Comparison of ENCODE assay signal across 8 mouse cellular contexts in genomic region chr16:18066060-18067009, GRCm38 (mm10). TPM values are rescaled to one million over a fixed set of nuclear protein-coding genes. Genes with fewer than 3 reads are reported as not detected.
DNase-seq lines count a peak whose midpoint lies in the region; ATAC-seq and TF ChIP-seq lines count a peak whose summit lies in the region.

No protein-coding gene starts in this region.

- peak; percentile 99 for ATAC-seq in embryonic facial prominence, embryonic 14.5 days (ENCODE audit: low read depth)
- ATAC-seq in limb, embryonic 13.5 days (ENCODE audit: low FRiP score, low read depth), result peak; percentile 97
- peak; percentile 98 for ATAC-seq in midbrain, embryonic 15.5 days (replicated peaks)

- DNase-seq in A20 (ENCODE audit: low read depth, low spot score), result peak; percentile 94
- peak; percentile 97 for DNase-seq in embryonic facial prominence, embryonic 14.5 days (ENCODE audit: low spot score)
- DNase-seq in heart, adult 8-10 months (ENCODE audit: low spot score), result peak; percentile 87
- peak; percentile 93 for DNase-seq in kidney, adult 9 months
- DNase-seq in spleen, adult 18-20 months, result peak; percentile 82 to 93

- no peaks in the 10 kb centered on the region for H3K9me3 ChIP-seq in embryonic facial prominence, embryonic 14.5 days (ENCODE audit: control insufficient read depth, low read length)
- no peaks in the 10 kb centered on the region for H3K9me3 ChIP-seq in limb, embryonic 13.5 days
- no peaks in the 10 kb centered on the region for H3K9me3 ChIP-seq in midbrain, embryonic 15.5 days

- WGBS in bone marrow, adult 2 months, result under 1% methylated on average over 81 of the region's 81 CpGs
- under 1% methylated on average over 35 of the region's 81 CpGs for WGBS in embryonic facial prominence, embryonic 14.5 days
- under 1% methylated on average over 76 of the region's 81 CpGs for WGBS in limb, embryonic 13.5 days
- WGBS in midbrain, embryonic 15.5 days, result under 1% methylated on average over 74 of the region's 81 CpGs

- H3K27ac ChIP-seq in bone marrow, adult 2 months (ENCODE audit: control insufficient read depth, insufficient read depth, low read depth, low read length, poor library complexity), result no peak overlapping the region
- H3K27ac ChIP-seq in embryonic facial prominence, embryonic 14.5 days (replicated peaks; ENCODE audit: low read depth, low read length), result peak overlapping the region; percentile 90
- H3K27ac ChIP-seq in limb, embryonic 13.5 days, result peak overlapping the region; percentile 85; the same call in 1 of the 2 replicates
- H3K27ac ChIP-seq in midbrain, embryonic 15.5 days, result peak overlapping the region; percentile 97

- TF ChIP-seq CTCF in bone marrow, adult 2 months (IDR thresholded peaks at IDR 0.05; ENCODE audit: control insufficient read depth, insufficient read depth, low read length), result no peak

- H3K9ac ChIP-seq in embryonic facial prominence, embryonic 14.5 days (ENCODE audit: low read depth, low read length), result peak overlapping the region; percentile 94
- H3K9ac ChIP-seq in limb, embryonic 13.5 days, result peak overlapping the region; percentile 94
- H3K9ac ChIP-seq in midbrain, embryonic 15.5 days, result peak overlapping the region; percentile 91

- H3K36me3 ChIP-seq in embryonic facial prominence, embryonic 14.5 days (ENCODE audit: control insufficient read depth, insufficient read depth, low read length), result peaks cover 32% of the 10 kb centered on the region
- H3K36me3 ChIP-seq in limb, embryonic 13.5 days, result peaks cover 36% of the 10 kb centered on the region
- H3K36me3 ChIP-seq in midbrain, embryonic 15.5 days (replicated peaks), result peaks cover 15% of the 10 kb centered on the region

- peak overlapping the region; percentile 80 for H3K4me2 ChIP-seq in embryonic facial prominence, embryonic 14.5 days (ENCODE audit: low read depth, low read length)
- H3K4me2 ChIP-seq in limb, embryonic 13.5 days (replicated peaks), result peak overlapping the region; percentile 91
- H3K4me2 ChIP-seq in midbrain, embryonic 15.5 days, result peak overlapping the region; percentile 74

- H3K27me3 ChIP-seq in embryonic facial prominence, embryonic 14.5 days (replicated peaks; ENCODE audit: control insufficient read depth, insufficient read depth, low read length), result no peaks in the 10 kb centered on the region
- H3K27me3 ChIP-seq in limb, embryonic 13.5 days, result no peaks in the 10 kb centered on the region
- H3K27me3 ChIP-seq in midbrain, embryonic 15.5 days (replicated peaks), result no peaks in the 10 kb centered on the region

- H3K4me1 ChIP-seq in bone marrow, adult 2 months (ENCODE audit: control insufficient read depth, insufficient read depth, low read length), result no peaks in the 10 kb centered on the region
- 0 out of 2 replicates have a peak, but pooled peaks cover 5% of the 10 kb centered on the region for H3K4me1 ChIP-seq in embryonic facial prominence, embryonic 14.5 days (ENCODE audit: control insufficient read depth, insufficient read depth, low read length)
- H3K4me1 ChIP-seq in limb, embryonic 13.5 days, result peaks cover 11% of the 10 kb centered on the region
- peaks cover 32% of the 10 kb centered on the region for H3K4me1 ChIP-seq in midbrain, embryonic 15.5 days

- H3K4me3 ChIP-seq in bone marrow, adult 2 months (replicated peaks; ENCODE audit: control insufficient read depth, low read depth, low read length), result peak overlapping the region; percentile 69
- peak overlapping the region; percentile 83 for H3K4me3 ChIP-seq in embryonic facial prominence, embryonic 14.5 days (ENCODE audit: low read depth, low read length)
- peak overlapping the region; percentile 94 for H3K4me3 ChIP-seq in limb, embryonic 13.5 days
- peak overlapping the region; percentile 99 for H3K4me3 ChIP-seq in midbrain, embryonic 15.5 days

- 0 out of 2 replicates have a peak, but pooled peaks have one; percentile 52 for TF ChIP-seq POLR2A in bone marrow, adult 2 months (IDR thresholded peaks at IDR 0.05; ENCODE audit: borderline replicate concordance, control insufficient read depth, low read depth, low read length)

RNA-seq across cellular contexts. Expression of gene Dgcr6, which starts 13.7 kb away (rescaled TPM):
- polyA plus RNA-seq in bone marrow, adult 2 months (2011; ENCODE audit: insufficient read depth, insufficient read length, low replicate concordance, missing spikeins), result 39.7 and 71.5 TPM in 2 replicates
- 89.9 and 96.8 TPM in 2 replicates for polyA plus RNA-seq in embryonic facial prominence, embryonic 14.5 days (2014; fragmentation: Nextera tagmentation; extraction: Ambion mirVana)
- total RNA-seq in heart, adult 8-10 months (2022), result 10 to 100 TPM; 40.3 to 52.7 (median 40.4) TPM
- 113 and 115 TPM in 2 replicates for polyA plus RNA-seq in limb, embryonic 13.5 days (2015; fragmentation: Nextera tagmentation; extraction: Ambion mirVana)
- 160 and 171 TPM in 2 replicates for polyA plus RNA-seq in midbrain, embryonic 15.5 days (2015; fragmentation: Nextera tagmentation; extraction: Ambion mirVana)

RNA-seq across cellular contexts. Expression of gene Prodh, which starts 23.7 kb away (rescaled TPM):
- polyA plus RNA-seq in bone marrow, adult 2 months (2011; ENCODE audit: insufficient read depth, insufficient read length, low replicate concordance, missing spikeins), result 7.8 and 20.6 TPM in 2 replicates
- polyA plus RNA-seq in embryonic facial prominence, embryonic 14.5 days (2014; fragmentation: Nextera tagmentation; extraction: Ambion mirVana), result 7.2 and 7.7 TPM in 2 replicates
- total RNA-seq in heart, adult 8-10 months (2022), result 10 to 100 TPM; 12.9 to 36.7 (median 16.9) TPM
- polyA plus RNA-seq in limb, embryonic 13.5 days (2015; fragmentation: Nextera tagmentation; extraction: Ambion mirVana), result 8.8 and 9.5 TPM in 2 replicates
- polyA plus RNA-seq in midbrain, embryonic 15.5 days (2015; fragmentation: Nextera tagmentation; extraction: Ambion mirVana), result 3.7 and 5.0 TPM in 2 replicates
